ENCODE assay signal across 22 mouse cellular contexts in genomic region chr11:86932201-86932600, GRCm38 (mm10).
A peak's percentile ranks its signal among the peaks of the same experiment; 100 is the strongest.
DNase-seq lines count a peak whose midpoint lies in the region; ATAC-seq and TF ChIP-seq lines count a peak whose summit lies in the region.
"Had no signal": no experiment of that assay in that cellular context is flagged by ENCODE, and none has a peak within 500 bp of the region (broad histone marks: within the 10 kb centered on the region; RNA-seq: fewer than 3 reads in every experiment).

No protein-coding gene starts in this region.

- H3K27me3 ChIP-seq in kidney, embryonic 15.5 days = no peaks in the 10 kb centered on the region
- H3K27me3 ChIP-seq in liver, postnatal 0 days (ENCODE audit: insufficient read depth, low read length) = no peaks in the 10 kb centered on the region
- H3K27me3 ChIP-seq in liver, embryonic 11.5 days (replicated peaks; ENCODE audit: control insufficient read depth, insufficient read depth, low read length) = no peaks in the 10 kb centered on the region
- H3K27me3 ChIP-seq: embryonic facial prominence, embryonic 12.5 days; embryonic facial prominence, embryonic 15.5 days; forebrain, embryonic 12.5 days; forebrain, embryonic 15.5 days; hindbrain, embryonic 12.5 days had no signal

- no peak for ATAC-seq in kidney, embryonic 15.5 days (replicated peaks; ENCODE audit: low FRiP score)
- peak; percentile 93 for ATAC-seq in liver, postnatal 0 days
- ATAC-seq in liver, embryonic 11.5 days (replicated peaks; ENCODE audit: low FRiP score) = no peak
- ATAC-seq: CD4-positive, CD25-positive, alpha-beta regulatory T cell, adult 4 months; forebrain, embryonic 15.5 days had no signal

- no peak for TF ChIP-seq CTCF in layer of hippocampus, adult 2 months (conservative IDR thresholded peaks at IDR 0.05)
- TF ChIP-seq CTCF in liver, postnatal 0 days (IDR thresholded peaks at IDR 0.05; ENCODE audit: low read depth) = no peak

- H3K4me3 ChIP-seq in kidney, embryonic 15.5 days (replicated peaks) = no peak overlapping the region
- no peak overlapping the region for H3K4me3 ChIP-seq in layer of hippocampus, adult 2 months
- H3K4me3 ChIP-seq in liver, postnatal 0 days (ENCODE audit: low read depth, low read length) = no peak overlapping the region
- no peak overlapping the region for H3K4me3 ChIP-seq in liver, embryonic 11.5 days (ENCODE audit: low read depth, low read length)
- H3K4me3 ChIP-seq: embryonic facial prominence, embryonic 12.5 days; embryonic facial prominence, embryonic 15.5 days; forebrain, embryonic 12.5 days; forebrain, embryonic 15.5 days; hindbrain, embryonic 12.5 days had no signal

- WGBS in kidney, embryonic 15.5 days = 66% methylated on average over 2 of the region's 2 CpGs
- 76% methylated on average over 2 of the region's 2 CpGs for WGBS in liver, postnatal 0 days (ENCODE audit: insufficient replicate concordance)
- WGBS in liver, embryonic 11.5 days = 83% methylated on average over 2 of the region's 2 CpGs

- no peak overlapping the region for H3K9ac ChIP-seq in kidney, embryonic 15.5 days
- H3K9ac ChIP-seq in liver, postnatal 0 days (replicated peaks) = no peak overlapping the region
- no peak overlapping the region for H3K9ac ChIP-seq in liver, embryonic 11.5 days (ENCODE audit: low read depth, low read length)
- H3K9ac ChIP-seq: embryonic facial prominence, embryonic 12.5 days; embryonic facial prominence, embryonic 15.5 days; forebrain, embryonic 12.5 days; forebrain, embryonic 15.5 days; hindbrain, embryonic 12.5 days had no signal

- peak overlapping the region; percentile 49 for H3K27ac ChIP-seq in kidney, embryonic 15.5 days
- H3K27ac ChIP-seq in layer of hippocampus, adult 2 months = peak overlapping the region; percentile 92; the same call in 1 of the 2 replicates
- H3K27ac ChIP-seq in liver, postnatal 0 days (ENCODE audit: low read depth) = no peak overlapping the region
- H3K27ac ChIP-seq in liver, embryonic 11.5 days (ENCODE audit: low read depth, low read length) = no peak overlapping the region
- H3K27ac ChIP-seq: embryonic facial prominence, embryonic 12.5 days; embryonic facial prominence, embryonic 15.5 days; forebrain, embryonic 12.5 days; forebrain, embryonic 15.5 days; hindbrain, embryonic 12.5 days had no signal

- no peak for DNase-seq in kidney, adult 11 months
- no peak for DNase-seq in layer of hippocampus, adult 2 months (ENCODE audit: low spot score in 2 of 2)
- DNase-seq in layer of hippocampus, adult 18-20 months (ENCODE audit: low spot score in 2 of 2) = no peak
- DNase-seq in liver, postnatal 0 days = no peak
- no peak for DNase-seq in liver, embryonic 11.5 days (ENCODE audit: low spot score)
- DNase-seq in kidney, postnatal 36 days = peak; percentile 34 to 64
- DNase-seq in heart, adult 11 months = no peak
- DNase-seq: adrenal gland, adult 2 months; adrenal gland, postnatal 14 days; cerebellum, adult 11 months; cerebellum, adult 2 months; cerebellum, adult 9-11 months; cerebellum, postnatal 25 days; gastrocnemius, postnatal 25 days had no signal

- peaks cover 30% of the 10 kb centered on the region for H3K4me1 ChIP-seq in kidney, embryonic 15.5 days
- H3K4me1 ChIP-seq in liver, postnatal 0 days (ENCODE audit: insufficient read depth) = no peaks in the 10 kb centered on the region
- no peaks in the 10 kb centered on the region; the same call in 1 of the 2 replicates for H3K4me1 ChIP-seq in liver, embryonic 11.5 days (replicated peaks; ENCODE audit: control insufficient read depth, insufficient read depth, low read length)
- H3K4me1 ChIP-seq: embryonic facial prominence, embryonic 12.5 days; embryonic facial prominence, embryonic 15.5 days; hindbrain, embryonic 12.5 days had no signal

- H3K36me3 ChIP-seq in kidney, embryonic 15.5 days = no peaks in the 10 kb centered on the region
- H3K36me3 ChIP-seq in liver, postnatal 0 days (replicated peaks; ENCODE audit: insufficient read depth, low read length) = no peaks in the 10 kb centered on the region
- no peaks in the 10 kb centered on the region for H3K36me3 ChIP-seq in liver, embryonic 11.5 days (ENCODE audit: control insufficient read depth, insufficient read depth, low read length)
- H3K36me3 ChIP-seq: embryonic facial prominence, embryonic 12.5 days; embryonic facial prominence, embryonic 15.5 days; forebrain, embryonic 12.5 days; forebrain, embryonic 15.5 days; hindbrain, embryonic 12.5 days had no signal

- no peak overlapping the region for H3K4me2 ChIP-seq in kidney, embryonic 15.5 days
- no peak overlapping the region for H3K4me2 ChIP-seq in liver, postnatal 0 days (ENCODE audit: low read depth, low read length)
- H3K4me2 ChIP-seq in liver, embryonic 11.5 days = no peak overlapping the region
- H3K4me2 ChIP-seq: embryonic facial prominence, embryonic 12.5 days; embryonic facial prominence, embryonic 15.5 days; forebrain, embryonic 12.5 days; forebrain, embryonic 15.5 days; heart, embryonic 11.5 days; hindbrain, embryonic 12.5 days had no signal

- H3K9me3 ChIP-seq in kidney, embryonic 15.5 days (replicated peaks) = no peaks in the 10 kb centered on the region
- no peaks in the 10 kb centered on the region for H3K9me3 ChIP-seq in liver, postnatal 0 days (ENCODE audit: low read length)
- no peaks in the 10 kb centered on the region for H3K9me3 ChIP-seq in liver, embryonic 11.5 days (ENCODE audit: control insufficient read depth, low read length)
- H3K9me3 ChIP-seq: embryonic facial prominence, embryonic 12.5 days; embryonic facial prominence, embryonic 15.5 days; forebrain, embryonic 12.5 days; forebrain, embryonic 15.5 days; hindbrain, embryonic 12.5 days had no signal

- no peak for TF ChIP-seq EP300 in liver, postnatal 0 days (IDR thresholded peaks at IDR 0.05; ENCODE audit: low read depth)

Comparison
In these comparisons a context has a peak if more than half of its experiments do, and no peak if none do; other contexts are left out.
1. DNase-seq: peak in kidney, postnatal 36 days (2 of 2); none in kidney, adult 11 months (single experiment), layer of hippocampus, adult 2 months (0 of 2), layer of hippocampus, adult 18-20 months (0 of 2), liver, postnatal 0 days (single experiment), liver, embryonic 11.5 days (single experiment) and heart, adult 11 months (single experiment).
2. H3K27ac ChIP-seq: peak in kidney, embryonic 15.5 days (single experiment) and layer of hippocampus, adult 2 months (single experiment); none in liver, postnatal 0 days (single experiment) and liver, embryonic 11.5 days (single experiment).